Mouse (Mus musculus) hindbrain, embryonic 15.5 days (tissue): ENCODE results near the gene Rpl6. TPM values are rescaled to one million over a fixed set of nuclear protein-coding genes. Genes with fewer than 3 reads are reported as not detected.
A peak's percentile ranks its signal among the peaks of the same experiment; 100 is the strongest.

Source experiments
- ATAC-seq: fragments of 200-750 bp; cut with Nextera tagmentation; 2 replicates; pipeline ENCODE4 v1.8.0; 2017; ENCODE audit warnings: low read depth, moderate number of reproducible peaks, moderate TSS enrichment; ENCODE audit not compliant: low FRiP score
- H3K27ac ChIP-seq: fragments of 300-500 bp; sonication (generic); replicated peaks from 2 replicates; pipeline ENCODE4 v1.5.1; 2015; ENCODE audit warnings: mild to moderate bottlenecking, inconsistent platforms
- H3K27me3 ChIP-seq: fragments of 300-500 bp; sonication (generic); 2 replicates; pipeline ENCODE4 v1.6.1; 2015; ENCODE audit warnings: control low read depth, inconsistent platforms
- H3K36me3 ChIP-seq: fragments of 300-500 bp; sonication (generic); 2 replicates; pipeline ENCODE4 v1.6.1; 2015; ENCODE audit warnings: control low read depth, inconsistent platforms
- H3K4me1 ChIP-seq: fragments of 300-500 bp; sonication (generic); replicated peaks from 2 replicates; pipeline ENCODE4 v1.6.1; 2015; ENCODE audit warnings: control low read depth, inconsistent platforms
- H3K4me2 ChIP-seq: fragments of 300-500 bp; sonication (generic); 2 replicates; pipeline ENCODE4 v1.6.1; 2015; ENCODE audit warnings: moderate library complexity, mild to moderate bottlenecking, inconsistent platforms
- H3K4me3 ChIP-seq: fragments of 300-500 bp; sonication (generic); 2 replicates; pipeline ENCODE4 v1.5.1; 2015; ENCODE audit warnings: mild to moderate bottlenecking, inconsistent platforms
- H3K9ac ChIP-seq: fragments of 300-500 bp; sonication (generic); 2 replicates; pipeline ENCODE4 v1.6.1; 2015; ENCODE audit warnings: inconsistent platforms
- H3K9me3 ChIP-seq: fragments of 300-500 bp; sonication (generic); 2 replicates; pipeline ENCODE4 v1.6.1; 2016; ENCODE audit warnings: control low read depth, inconsistent platforms
- WGBS: fragments of 180-500 bp; shearing (Covaris S2); methylation state at CpG from one replicate; pipeline ENCODE4 v1.1.7; 2015; 5-methylcytosine and 5-hydroxymethylcytosine counted together
- polyA plus RNA-seq: library from polyadenylated mRNA; unstranded; fragments of >200 nt; fragmentation: Nextera tagmentation; extraction: Ambion mirVana; gene quantifications from 2 replicates; pipeline ENCODE4 v1.2.1, GENCODE M21; 2015

Rpl6 gene
- polyA plus RNA-seq, 1 experiment from 2014 or later: 342 TPM

DNA sequence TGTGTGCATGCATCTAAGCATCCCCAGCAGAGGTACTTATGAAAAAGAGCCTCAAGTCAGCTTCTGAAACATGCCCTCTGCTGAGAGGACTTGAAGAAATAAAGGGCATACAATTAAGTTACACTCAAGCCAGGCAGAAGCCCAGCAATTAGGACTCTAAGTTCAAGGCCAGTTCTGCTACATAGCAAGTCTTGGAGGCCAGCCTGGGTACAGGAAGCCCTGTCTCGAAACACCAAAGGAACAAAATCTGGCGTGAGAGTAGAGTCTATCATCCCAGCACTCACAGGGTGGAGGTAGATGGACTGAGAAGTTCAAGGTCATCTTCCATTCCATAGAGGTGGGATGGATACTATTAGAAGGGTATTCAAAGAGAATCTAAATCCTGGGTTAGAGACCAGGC is 19.9 kb upstream of the Rpl6 start:
- 81% methylated on average over 2 of the region's 2 CpGs for WGBS
- H3K4me3 ChIP-seq: no peak overlapping the region
- H3K4me1 ChIP-seq: peaks cover 68% of the 10 kb centered on the region
- 0 out of 2 replicates have a peak overlapping the region, but pooled peaks have one; percentile 39 for H3K27ac ChIP-seq
- H3K9me3 ChIP-seq: no peaks in the 10 kb centered on the region
- no peak overlapping the region for H3K9ac ChIP-seq
- no peaks in the 10 kb centered on the region for H3K36me3 ChIP-seq
- no peak for ATAC-seq
- H3K4me2 ChIP-seq: no peak overlapping the region
- no peaks in the 10 kb centered on the region for H3K27me3 ChIP-seq

DNA sequence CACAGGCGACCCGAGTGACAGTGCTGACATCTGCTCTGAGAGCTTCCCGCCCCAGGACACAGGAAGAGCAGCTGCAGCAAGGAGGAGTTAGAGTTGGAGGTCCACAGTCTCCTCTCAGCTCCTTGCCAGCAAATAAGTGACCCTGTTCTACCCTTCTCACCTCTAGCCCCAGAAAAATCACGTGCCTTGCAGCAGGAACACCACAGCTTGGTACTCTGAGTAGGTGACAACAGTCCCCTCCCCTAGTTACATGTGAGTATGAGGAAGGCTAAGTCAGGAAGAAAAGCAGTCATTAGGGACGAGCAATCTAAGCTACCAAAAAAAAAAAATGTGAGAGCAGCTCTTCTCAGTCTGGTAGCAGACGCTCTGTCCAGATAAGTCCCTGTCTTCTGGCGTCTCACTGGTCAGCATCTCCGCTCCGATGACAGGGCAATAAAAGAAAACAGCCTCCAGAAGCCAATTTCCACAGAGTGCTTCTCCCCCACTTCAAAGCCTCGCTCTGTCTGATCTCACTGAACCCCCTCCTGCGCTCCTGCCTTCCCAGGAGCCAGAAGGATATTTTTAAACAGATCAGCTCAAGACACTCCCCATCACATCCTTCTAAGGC is 19.2 kb upstream of the Rpl6 start:
- H3K4me2 ChIP-seq: no peak overlapping the region
- H3K27me3 ChIP-seq: no peaks in the 10 kb centered on the region
- no peaks in the 10 kb centered on the region for H3K36me3 ChIP-seq
- WGBS: 50% methylated on average over 11 of the region's 11 CpGs
- H3K9ac ChIP-seq: no peak overlapping the region; the same call in 1 of the 2 replicates
- H3K4me3 ChIP-seq: no peak overlapping the region
- peaks cover 73% of the 10 kb centered on the region for H3K4me1 ChIP-seq
- 0 out of 2 replicates have a peak overlapping the region, but pooled peaks have one; percentile 16 for H3K27ac ChIP-seq
- no peaks in the 10 kb centered on the region for H3K9me3 ChIP-seq
- no peak for ATAC-seq

DNA sequence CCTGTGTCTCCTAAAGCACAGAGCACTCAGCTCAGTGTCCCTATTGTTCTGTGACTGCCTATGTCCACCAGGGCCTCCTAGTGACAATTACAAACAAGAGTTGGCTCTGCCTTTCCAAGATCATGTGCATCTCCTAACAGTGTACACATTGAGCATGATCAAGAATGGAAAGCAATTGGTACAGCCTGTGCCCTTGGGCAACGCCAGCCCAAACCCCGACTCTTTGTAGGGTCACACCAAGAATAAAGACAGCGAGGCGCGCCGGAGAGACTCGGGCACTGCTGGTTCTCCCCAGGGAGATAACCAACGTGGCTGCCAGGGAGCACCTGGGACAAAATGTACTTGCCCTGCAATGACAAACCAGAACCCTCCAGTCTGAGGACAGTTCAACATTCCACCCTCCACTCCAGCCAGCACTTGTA is 16.7 kb upstream of the Rpl6 start:
- H3K9me3 ChIP-seq: no peaks in the 10 kb centered on the region
- WGBS: 53% methylated on average over 8 of the region's 8 CpGs
- no peak for ATAC-seq
- peaks cover 83% of the 10 kb centered on the region for H3K4me1 ChIP-seq
- H3K4me3 ChIP-seq: no peak overlapping the region
- H3K9ac ChIP-seq: no peak overlapping the region
- no peak overlapping the region for H3K27ac ChIP-seq
- no peak overlapping the region for H3K4me2 ChIP-seq
- H3K36me3 ChIP-seq: no peaks in the 10 kb centered on the region
- H3K27me3 ChIP-seq: no peaks in the 10 kb centered on the region

DNA sequence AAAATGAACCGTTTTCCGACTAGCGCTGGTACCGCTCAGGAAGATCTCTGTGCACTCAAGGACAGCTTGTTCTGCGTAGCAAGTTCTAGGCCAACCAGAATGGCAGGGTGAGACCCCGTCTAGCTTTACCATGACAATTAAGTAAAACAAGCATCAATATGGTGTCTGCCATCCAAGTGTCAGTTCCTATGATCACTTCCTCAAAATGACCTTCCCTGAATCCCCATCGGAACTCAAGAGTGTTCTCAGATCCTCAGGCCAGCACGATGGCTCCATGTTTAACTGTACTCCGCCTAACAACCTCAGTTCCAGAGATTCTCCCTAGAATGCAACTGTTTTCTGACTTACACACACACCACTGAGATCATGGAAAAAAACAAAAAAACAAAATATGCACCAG is 16.0 kb upstream of the Rpl6 start:
- 91% methylated on average over 9 of the region's 9 CpGs for WGBS
- Histone ChIP-seq H3K4me1 (peaks cover 78% of the 10 kb centered on the region), H3K27ac (no peak overlapping the region), H3K36me3 (no peaks in the 10 kb centered on the region), H3K9ac (no peak overlapping the region), H3K4me3 (no peak overlapping the region), H3K9me3 (no peaks in the 10 kb centered on the region), H3K27me3 (no peaks in the 10 kb centered on the region), H3K4me2 (no peak overlapping the region)
- no peak for ATAC-seq

DNA sequence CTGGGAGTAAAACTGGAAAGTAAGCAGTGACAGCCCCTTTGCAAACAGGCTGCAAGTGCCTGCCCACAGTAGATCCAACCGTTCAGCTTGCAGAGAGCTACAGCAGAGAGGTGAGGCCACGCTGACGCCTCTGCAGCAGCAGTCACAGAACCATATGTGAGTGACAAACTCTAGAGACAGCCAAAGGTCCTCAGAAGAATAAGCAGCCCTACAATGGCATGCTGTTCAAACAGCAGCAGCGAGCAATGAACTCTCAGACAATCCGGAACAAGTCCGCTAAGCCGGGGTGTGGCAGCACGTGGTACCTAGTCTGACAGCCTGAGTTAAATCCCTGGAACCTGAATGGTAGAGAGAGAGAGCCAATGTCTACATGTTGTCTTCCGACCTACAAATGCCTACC is 15.1 kb upstream of the Rpl6 start:
- 73% methylated on average over 9 of the region's 9 CpGs for WGBS
- peaks cover 68% of the 10 kb centered on the region for H3K4me1 ChIP-seq
- H3K4me2 ChIP-seq: peak overlapping the region; percentile 24
- no peak overlapping the region; the same call in 1 of the 2 replicates for H3K4me3 ChIP-seq
- no peaks in the 10 kb centered on the region for H3K36me3 ChIP-seq
- no peak overlapping the region for H3K27ac ChIP-seq
- no peaks in the 10 kb centered on the region for H3K9me3 ChIP-seq
- H3K9ac ChIP-seq: no peak overlapping the region
- H3K27me3 ChIP-seq: no peaks in the 10 kb centered on the region
- ATAC-seq: no peak

DNA sequence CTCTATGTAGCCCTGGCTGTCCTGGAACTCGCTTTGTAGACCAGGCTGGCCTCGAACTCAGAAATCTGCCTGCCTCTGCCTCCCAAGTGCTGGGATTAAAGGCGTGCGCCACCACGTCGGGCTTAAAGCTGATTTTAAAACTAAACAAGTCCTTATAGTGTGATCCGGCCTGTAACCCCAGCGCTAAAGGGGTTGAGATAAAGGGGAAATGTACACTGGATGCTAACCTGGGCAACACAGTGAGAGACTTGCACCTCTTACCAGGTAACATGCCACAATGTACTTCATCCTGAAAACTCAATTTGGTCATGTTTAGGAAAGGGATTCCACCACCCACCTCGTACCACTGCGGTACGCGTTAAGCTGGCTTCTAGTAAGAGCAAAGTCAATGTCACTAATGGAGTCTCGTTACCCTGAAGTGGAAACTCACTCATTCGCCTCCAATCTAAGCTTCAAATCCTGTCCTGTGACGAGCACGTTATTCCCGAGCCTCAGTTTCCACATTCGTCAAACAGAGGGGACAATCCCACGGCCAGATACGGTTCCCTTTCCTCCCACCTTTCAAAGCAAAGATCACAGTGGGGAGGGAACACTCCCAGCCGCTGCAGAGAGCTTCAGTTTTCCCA is 14.0 kb upstream of the Rpl6 start:
- 32% methylated on average over 21 of the region's 21 CpGs for WGBS
- Histone ChIP-seq H3K4me3 (peak overlapping the region; percentile 96), H3K36me3 (no peaks in the 10 kb centered on the region), H3K9me3 (no peaks in the 10 kb centered on the region), H3K4me2 (peak overlapping the region; percentile 72), H3K27me3 (no peaks in the 10 kb centered on the region), H3K4me1 (peaks cover 57% of the 10 kb centered on the region), H3K9ac (peak overlapping the region; percentile 85), H3K27ac (peak overlapping the region; percentile 82)
- ATAC-seq: no peak

DNA sequence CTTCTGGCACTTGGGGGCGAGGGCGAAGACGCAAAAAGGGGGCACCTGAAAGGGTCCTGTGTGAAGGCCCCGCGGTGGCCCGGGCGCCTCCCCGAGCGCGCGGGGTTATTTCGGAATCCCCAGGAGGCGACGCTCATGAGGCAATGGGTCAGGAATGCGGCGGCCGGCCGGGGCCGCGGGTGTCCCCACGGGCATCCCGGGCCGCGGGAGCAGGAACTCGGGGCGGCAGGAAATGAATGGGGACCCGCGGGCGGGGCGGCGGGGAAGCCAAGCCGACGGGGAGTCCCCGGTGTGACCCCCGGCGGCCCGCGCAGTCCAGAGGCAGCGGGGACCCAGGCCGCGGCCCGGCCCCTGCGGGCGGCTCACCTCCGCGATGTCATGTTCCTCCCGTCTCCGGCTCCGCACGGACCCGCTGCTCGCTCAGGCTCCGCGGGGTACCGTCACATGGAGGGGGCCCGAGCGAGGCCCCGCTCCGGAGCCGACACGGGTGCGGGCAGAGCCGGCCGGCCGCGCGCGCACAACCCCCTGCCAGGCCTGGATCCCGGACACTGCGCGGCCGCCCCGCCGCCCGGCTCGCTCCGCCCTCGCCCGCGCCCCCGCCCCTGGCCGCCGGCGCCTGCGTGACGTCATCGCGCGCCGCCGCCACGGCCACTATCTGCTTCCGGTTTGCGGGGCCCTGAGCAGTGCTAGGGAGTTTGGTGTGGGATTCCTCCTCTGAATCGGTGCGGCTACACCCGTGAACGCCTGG is 13.3 kb upstream of the Rpl6 start, which contains the start of gene Ptpn11:
Gene Ptpn11 (minus strand): TSS at position 562 of the 748 bp plus-strand sequence.
- H3K9me3 ChIP-seq: no peaks in the 10 kb centered on the region
- WGBS: under 1% methylated on average over 82 of the region's 98 CpGs
- H3K4me2 ChIP-seq: peak within 1 kb of the TSS; percentile 72
- H3K9ac ChIP-seq: peak within 1 kb of the TSS; percentile 85
- H3K36me3 ChIP-seq: no peaks in the 10 kb centered on the region
- peak within 1 kb of the TSS; percentile 96 for H3K4me3 ChIP-seq
- H3K27ac ChIP-seq: peak within 1 kb of the TSS; percentile 82
- H3K4me1 ChIP-seq: peaks cover 50% of the 10 kb centered on the region
- no peaks in the 10 kb centered on the region for H3K27me3 ChIP-seq
- peak; percentile 95 for ATAC-seq

DNA sequence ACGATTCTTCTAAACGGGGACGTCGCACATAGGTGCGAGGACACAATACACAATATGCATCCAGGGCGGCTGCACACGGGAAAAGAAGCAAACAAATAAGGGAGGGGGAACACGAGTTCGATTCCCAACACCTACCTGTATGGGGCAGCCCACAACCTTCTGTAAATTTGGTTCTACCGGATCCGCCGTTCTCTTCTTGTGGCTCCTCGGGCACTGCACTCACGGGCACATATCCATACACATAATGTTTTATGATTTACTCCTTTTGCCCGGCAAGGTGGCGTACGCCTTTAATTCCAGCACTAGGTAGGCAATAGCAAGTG is 12.7 kb upstream of the Rpl6 start:
- WGBS: 9% methylated on average over 17 of the region's 17 CpGs
- peak; percentile 66 for ATAC-seq
- Histone ChIP-seq H3K27ac (peak overlapping the region; percentile 82), H3K4me3 (peak overlapping the region; percentile 96), H3K9ac (peak overlapping the region; percentile 85), H3K9me3 (no peaks in the 10 kb centered on the region), H3K4me1 (peaks cover 45% of the 10 kb centered on the region), H3K4me2 (peak overlapping the region; percentile 72), H3K27me3 (no peaks in the 10 kb centered on the region), H3K36me3 (no peaks in the 10 kb centered on the region)

DNA sequence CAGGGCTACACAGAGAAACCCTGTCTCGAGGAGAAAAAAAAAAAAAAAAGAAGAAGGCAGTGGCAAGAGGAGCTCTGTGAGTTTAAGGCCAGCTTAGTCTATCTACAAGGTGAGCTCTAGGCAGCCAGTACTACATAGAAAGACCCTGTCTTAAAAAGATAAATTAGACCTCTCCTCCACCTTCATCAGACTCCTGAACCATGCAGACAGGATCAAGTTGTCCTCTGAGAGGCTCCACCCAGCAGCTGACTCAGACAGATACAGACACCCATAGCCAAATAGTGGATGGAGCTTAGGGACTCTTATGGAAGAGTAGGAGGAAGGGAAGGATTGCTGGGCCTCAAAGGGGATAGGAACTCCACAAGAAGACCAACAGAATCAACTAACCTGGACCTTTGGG is 10.1 kb upstream of the Rpl6 start:
- H3K27ac ChIP-seq: no peak overlapping the region
- 22% methylated on average over 1 of the region's 1 CpGs for WGBS
- H3K27me3 ChIP-seq: 0 out of 2 replicates have a peak, but pooled peaks cover 3% of the 10 kb centered on the region
- no peak overlapping the region for H3K4me2 ChIP-seq
- no peak for ATAC-seq
- no peak overlapping the region for H3K4me3 ChIP-seq
- no peaks in the 10 kb centered on the region for H3K36me3 ChIP-seq
- H3K9ac ChIP-seq: no peak overlapping the region
- H3K9me3 ChIP-seq: no peaks in the 10 kb centered on the region
- peaks cover 20% of the 10 kb centered on the region for H3K4me1 ChIP-seq

DNA sequence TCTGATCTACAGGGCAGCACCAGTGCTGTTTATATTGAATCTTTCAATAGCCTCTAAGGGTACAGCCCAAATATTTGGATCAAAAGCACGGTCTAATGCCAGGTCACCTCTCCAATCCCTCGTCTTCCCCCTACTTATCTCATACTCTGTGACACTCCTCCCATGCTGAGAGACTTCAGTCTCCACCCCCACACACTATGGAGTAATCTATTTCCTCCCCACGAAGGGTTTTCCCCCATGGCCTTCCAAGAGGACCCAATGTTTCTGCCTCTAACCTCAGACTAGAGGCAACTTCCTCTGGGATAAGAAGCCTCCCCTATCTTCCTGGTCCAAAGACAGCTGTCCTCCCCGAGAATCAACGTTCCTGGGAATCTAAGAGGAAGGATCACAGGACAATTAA is 7.5 kb upstream of the Rpl6 start:
- 0 out of 2 replicates have a peak, but pooled peaks cover 3% of the 10 kb centered on the region for H3K27me3 ChIP-seq
- no peaks in the 10 kb centered on the region for H3K9me3 ChIP-seq
- no peak for ATAC-seq
- peaks cover 3% of the 10 kb centered on the region for H3K4me1 ChIP-seq
- H3K4me3 ChIP-seq: no peak overlapping the region
- no peaks in the 10 kb centered on the region for H3K36me3 ChIP-seq
- H3K9ac ChIP-seq: no peak overlapping the region
- no peak overlapping the region for H3K27ac ChIP-seq
- 50% methylated on average over 5 of the region's 5 CpGs for WGBS
- H3K4me2 ChIP-seq: no peak overlapping the region

DNA sequence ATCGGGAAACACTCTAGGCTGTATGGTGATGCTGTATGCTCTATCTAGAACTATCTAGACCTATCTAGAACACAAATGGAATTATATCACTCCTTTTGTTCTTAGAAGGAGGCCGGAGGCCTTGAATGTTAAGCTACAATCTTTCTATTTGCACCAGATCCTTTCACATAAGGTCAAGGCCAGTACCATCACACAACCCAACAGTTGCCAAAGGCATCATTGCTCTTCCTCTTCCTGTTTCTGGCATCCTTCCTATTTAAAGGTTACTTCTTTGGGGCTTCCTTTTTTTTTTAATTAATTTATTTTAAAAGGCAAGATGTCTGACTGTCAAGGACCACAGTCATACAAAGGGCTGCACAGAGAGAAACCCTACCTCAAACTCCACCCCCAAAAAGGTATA is 6.9 kb upstream of the Rpl6 start:
- no peaks in the 10 kb centered on the region for H3K36me3 ChIP-seq
- no peak for ATAC-seq
- H3K27me3 ChIP-seq: 0 out of 2 replicates have a peak, but pooled peaks cover 3% of the 10 kb centered on the region
- no peaks in the 10 kb centered on the region for H3K9me3 ChIP-seq
- H3K4me3 ChIP-seq: no peak overlapping the region
- no peaks in the 10 kb centered on the region for H3K4me1 ChIP-seq
- H3K9ac ChIP-seq: no peak overlapping the region
- H3K4me2 ChIP-seq: no peak overlapping the region
- WGBS: 88% methylated on average over 2 of the region's 2 CpGs
- H3K27ac ChIP-seq: no peak overlapping the region

DNA sequence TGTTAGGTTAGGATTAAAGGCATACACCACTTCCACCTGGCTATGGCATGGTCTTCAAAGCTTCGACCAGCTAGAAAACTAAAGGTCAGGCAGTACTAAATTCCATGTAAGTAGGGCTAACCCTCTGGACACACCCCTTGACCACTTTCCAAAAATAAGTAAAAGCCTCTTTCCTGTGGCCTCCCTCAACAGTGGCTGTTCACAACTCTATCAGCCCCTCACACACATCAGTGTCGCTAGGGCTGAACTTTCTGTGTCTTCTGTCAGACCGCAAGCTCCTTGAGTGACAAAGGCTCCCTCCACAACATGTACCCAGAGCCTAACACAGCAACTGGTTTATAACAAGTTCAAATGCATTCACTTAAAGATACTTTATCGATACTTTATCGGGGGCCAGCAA is 5.9 kb upstream of the Rpl6 start:
- Histone ChIP-seq H3K4me3 (no peak overlapping the region), H3K27ac (no peak overlapping the region), H3K36me3 (no peaks in the 10 kb centered on the region), H3K9ac (no peak overlapping the region), H3K27me3 (0 out of 2 replicates have a peak, but pooled peaks cover 3% of the 10 kb centered on the region), H3K4me2 (no peak overlapping the region), H3K9me3 (no peaks in the 10 kb centered on the region), H3K4me1 (no peaks in the 10 kb centered on the region)
- WGBS: 87% methylated on average over 5 of the region's 5 CpGs
- ATAC-seq: no peak
